Mouse (Mus musculus) megakaryocyte progenitor cell, adult 5-6 weeks (primary cell): ENCODE data around the gene Rbm26. TPM values are rescaled to one million over a fixed set of nuclear protein-coding genes. Genes with fewer than 3 reads are reported as not detected.

ENCODE experiments used
- ATAC-seq: replicated peaks from 2 replicates; pipeline ENCODE4 v1.8.0; 2016; ENCODE audit warnings: mild to moderate bottlenecking, moderate TSS enrichment, inconsistent platforms; ENCODE audit not compliant: poor library complexity
- total RNA-seq, 2 experiments: library from RNA; stranded (forward) in 1 of 2; stranded (reverse) in 1 of 2; fragments of 157-497, 149-512 nt in 1 of 2; fragments of 200-1000 nt in 1 of 2; gene quantifications; 2 replicates each; pipeline versions ENCODE4 v1.2.3 to v1.2.4; 2015 to 2017

The Rbm26 gene
- total RNA-seq (2015) (69.1 and 80.4 TPM in 2 replicates), total RNA-seq (2017) (52.9 and 70.6 TPM in 2 replicates)

DNA sequence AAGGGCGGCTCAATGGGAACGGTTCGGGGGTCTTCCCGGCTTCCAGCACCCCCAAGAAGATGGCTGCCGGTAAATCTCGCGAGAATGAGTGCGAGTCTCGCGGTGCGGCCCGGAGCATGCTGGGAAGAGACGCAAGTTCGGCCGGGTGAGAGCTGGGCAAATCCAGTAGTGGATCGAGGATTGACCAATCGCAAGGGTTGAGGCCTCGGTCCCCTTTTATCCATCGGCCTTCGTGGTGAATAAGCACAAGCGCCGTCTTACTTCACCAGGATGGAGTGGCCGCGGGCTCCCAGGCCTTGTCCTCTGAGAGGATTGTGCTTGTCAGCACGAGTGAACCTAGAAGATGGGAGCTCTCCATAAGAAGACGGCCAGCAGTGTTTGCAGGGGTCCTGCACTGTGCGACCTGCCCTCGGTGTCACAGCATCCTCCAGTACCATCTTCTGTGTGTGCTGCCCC lies at the start of gene Rbm26:
TSS of gene Rbm26 (minus strand) at position 90 of the 456 bp plus-strand sequence.
- ATAC-seq = peak; percentile 89

DNA sequence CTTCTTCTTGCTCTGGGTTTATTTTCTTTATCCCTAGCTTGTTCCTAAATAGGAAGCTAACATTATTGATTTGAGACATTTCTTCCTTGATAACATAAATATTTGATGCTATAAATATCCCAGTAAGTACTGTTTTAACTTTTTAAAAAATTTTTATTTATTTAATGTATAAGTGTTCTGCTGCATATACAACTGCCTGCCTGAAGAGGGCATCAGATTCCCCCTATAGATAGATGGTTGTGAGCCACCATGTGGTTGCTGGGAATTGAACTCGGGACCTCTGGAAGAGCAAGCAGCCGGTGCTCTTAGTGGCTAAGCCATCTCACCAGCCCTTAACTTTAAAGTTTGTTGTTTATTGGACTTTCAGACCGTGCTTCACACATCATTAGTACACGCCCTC lies 48.7 kb upstream of the Rbm26 start:
- no peak for ATAC-seq

GRCm38 (mm10) chr14:105222240-105222639 lies 45.1 kb upstream of the Rbm26 start:
- no peak for ATAC-seq

DNA sequence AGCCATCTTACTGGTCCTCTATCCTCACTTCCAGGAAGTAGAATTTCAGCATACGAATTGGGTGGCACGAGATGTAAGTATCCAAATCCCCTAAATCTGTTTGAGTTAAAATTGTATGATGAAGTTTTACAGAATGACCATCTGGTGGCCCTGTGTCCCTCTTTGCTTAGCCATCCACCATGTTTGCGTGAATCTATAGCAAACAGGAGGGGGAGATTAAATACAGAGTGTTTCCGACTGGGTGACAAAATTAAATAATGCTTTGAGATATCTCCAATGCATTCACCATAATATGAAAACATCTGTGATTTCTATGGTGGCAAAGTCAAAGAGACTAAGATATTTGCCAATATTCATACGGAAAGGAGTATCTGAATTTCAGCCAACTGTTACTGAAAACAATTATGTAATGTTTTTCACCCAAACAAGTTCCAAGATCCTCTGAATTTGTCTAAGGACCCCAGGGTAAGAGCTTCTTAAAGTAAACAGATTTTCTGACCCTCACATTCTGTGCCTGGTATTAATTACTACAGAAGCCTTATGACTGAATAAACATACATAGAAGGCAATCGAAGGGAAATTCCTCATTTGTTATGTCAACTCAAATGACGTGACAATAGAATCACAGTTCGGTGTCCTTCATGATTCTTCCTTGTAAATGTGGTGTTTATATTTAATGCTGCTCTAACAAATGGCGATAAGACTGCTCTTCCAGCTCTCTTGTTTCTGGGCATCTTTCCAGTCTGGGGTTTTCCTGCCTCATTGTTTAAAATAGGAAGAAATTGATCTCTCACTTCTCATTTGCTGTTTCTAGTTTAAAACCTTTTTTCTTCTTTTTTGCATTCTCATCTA lies 42.6 kb upstream of the Rbm26 start:
- ATAC-seq = no peak

- peak; percentile 100 for ATAC-seq
These were observed 21.3 kb upstream of the Rbm26 start for GRCm38 (mm10) chr14:105198401-105198800.

DNA sequence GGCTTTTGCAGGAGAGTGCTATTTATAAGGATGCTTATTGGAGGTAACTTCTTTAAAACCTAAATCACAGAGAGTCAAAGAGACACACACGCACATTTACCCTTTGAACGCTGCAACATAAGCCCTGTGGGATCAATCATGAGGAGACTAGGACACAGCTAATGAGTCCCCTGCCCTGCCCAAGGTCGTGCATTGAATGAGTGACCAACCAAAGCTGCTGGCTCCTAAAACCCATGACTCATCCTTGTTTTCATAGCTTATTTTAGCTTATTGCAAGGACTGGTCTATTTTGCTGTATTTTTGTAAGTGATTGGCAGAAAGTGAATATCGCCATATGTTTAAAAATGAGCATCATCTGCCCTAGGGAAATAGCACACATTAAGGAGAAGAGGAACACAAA lies 17.6 kb upstream of the Rbm26 start:
- ATAC-seq = no peak

- ATAC-seq = peak; percentile 55
These were observed 7.7 kb upstream of the Rbm26 start for GRCm38 (mm10) chr14:105184866-105185265.

DNA sequence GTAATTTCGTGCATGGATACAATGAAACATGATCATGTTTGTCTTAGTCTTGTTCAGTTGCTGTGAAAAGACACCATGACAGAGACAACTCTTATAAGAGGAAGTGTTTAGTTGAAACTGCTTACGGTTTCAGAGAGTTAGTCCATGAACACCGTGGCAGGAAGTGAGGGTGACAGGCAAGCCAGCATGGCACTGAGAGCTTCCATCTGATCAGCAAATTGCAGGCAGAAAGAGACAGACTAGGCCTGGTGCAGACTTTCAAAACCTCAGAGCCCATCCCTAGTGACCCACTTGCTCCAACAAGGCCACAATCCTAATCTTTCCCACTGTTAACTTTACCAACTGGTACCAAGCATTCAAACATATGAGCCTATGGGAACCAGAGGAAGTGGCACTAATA lies 5.7 kb upstream of the Rbm26 start:
- peak; percentile 77 for ATAC-seq

- no peak for ATAC-seq
These were observed 2.6 kb upstream of the Rbm26 start for GRCm38 (mm10) chr14:105179733-105180132.

GRCm38 (mm10) chr14:105178996-105179395 lies 1.9 kb upstream of the Rbm26 start:
- no peak for ATAC-seq

DNA sequence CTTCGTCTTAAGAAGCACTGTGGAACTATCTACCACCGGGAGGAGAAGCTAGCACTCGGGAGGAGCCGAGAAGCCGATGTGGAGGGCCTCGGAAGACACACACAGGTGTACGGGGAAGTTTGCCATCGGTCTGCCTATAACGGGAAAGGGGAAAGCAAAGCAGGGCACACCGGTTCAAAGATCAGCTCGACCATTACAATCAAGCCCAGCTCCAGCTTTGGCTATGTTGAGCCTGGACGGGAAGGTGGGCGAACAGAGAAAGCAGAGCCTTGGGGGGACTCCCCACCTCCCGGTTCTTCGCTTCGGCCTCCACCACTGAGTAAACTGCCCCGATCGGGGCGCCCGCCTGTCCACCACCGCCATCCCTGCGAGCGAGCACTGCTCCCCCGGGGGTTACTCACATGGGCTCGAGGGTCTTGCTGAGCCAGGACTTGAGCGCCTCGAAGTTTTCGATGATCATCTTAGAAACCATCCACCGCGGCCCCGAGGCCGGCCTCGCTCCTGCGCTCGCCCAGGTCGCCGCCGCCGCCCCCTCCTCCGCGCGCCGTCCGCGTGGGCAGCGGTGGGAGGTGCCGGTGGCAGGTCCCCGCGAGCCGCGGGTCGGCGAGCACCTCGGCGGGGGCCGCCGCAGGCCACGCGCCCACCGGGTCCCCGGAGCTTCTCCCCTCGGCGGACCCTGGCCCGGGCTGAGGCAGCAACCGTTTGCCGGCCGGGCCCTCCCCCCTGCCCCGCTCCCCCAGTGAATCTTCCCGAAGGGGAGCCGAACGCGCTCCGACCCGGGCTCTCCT lies 552 bp downstream of the Rbm26 start:
- ATAC-seq = peak; percentile 21

DNA sequence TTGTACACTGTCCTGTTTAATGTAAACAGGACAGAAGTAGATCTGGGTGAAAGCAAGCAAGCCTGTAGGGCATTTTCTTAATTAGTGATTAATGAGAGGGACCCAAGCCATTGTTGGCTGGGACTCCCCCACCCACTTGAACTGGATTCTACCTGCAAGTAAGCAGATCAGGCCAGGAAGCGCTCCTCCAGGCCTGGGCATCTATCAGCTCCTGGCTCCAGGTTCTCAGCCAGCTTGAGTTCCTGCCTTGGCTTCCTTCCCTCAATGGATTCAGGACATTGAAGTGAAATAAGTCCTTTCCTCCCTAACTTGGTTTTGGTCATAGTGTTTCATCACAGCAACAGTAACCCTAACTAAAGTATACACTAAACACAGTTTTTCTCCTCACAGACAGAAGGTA lies 9.9 kb downstream of the Rbm26 start:
- ATAC-seq = no peak

GRCm38 (mm10) chr14:105164793-105165192 lies 12.3 kb downstream of the Rbm26 start:
- peak; percentile 95 for ATAC-seq

DNA sequence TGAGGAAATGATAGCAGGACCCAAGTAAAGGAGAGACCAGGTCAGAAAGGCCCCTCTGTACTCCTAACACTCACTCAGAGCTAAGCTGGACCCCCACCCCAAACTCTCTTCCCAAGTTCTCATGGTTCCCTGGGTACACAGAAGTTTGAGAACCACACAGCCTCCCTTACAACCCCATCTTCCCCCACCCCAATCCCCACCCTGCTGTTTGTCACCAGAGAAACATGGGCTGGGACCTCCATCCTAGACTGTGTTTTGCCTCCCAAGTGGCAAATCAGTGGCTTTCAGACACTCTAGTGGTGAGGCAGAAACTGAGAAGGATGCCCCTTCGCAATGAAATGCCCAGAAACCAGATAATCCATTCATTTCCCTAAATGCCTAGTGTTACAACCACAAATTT lies 15.8 kb downstream of the Rbm26 start:
- ATAC-seq = no peak

DNA sequence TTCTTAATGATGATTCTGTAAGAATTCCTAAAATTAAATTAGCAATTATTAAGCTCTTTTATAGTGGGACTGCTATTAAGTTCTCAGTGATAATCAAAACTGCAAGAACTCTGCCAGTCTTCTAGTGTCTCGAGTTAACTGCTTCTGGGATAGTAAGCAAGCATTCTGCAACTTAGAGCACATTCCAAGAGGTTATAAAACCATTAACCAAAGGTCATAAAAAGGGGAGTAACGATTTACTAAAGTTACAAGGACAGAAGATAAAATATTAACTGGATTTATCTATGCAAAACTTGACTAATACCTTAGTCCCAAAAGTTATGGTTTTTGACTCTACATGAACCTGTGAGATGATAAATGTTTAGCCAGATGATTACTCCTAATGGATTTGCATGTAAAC lies 18.6 kb downstream of the Rbm26 start:
- ATAC-seq = no peak

GRCm38 (mm10) chr14:105134076-105134475 lies 43.1 kb downstream of the Rbm26 start:
- no peak for ATAC-seq

DNA sequence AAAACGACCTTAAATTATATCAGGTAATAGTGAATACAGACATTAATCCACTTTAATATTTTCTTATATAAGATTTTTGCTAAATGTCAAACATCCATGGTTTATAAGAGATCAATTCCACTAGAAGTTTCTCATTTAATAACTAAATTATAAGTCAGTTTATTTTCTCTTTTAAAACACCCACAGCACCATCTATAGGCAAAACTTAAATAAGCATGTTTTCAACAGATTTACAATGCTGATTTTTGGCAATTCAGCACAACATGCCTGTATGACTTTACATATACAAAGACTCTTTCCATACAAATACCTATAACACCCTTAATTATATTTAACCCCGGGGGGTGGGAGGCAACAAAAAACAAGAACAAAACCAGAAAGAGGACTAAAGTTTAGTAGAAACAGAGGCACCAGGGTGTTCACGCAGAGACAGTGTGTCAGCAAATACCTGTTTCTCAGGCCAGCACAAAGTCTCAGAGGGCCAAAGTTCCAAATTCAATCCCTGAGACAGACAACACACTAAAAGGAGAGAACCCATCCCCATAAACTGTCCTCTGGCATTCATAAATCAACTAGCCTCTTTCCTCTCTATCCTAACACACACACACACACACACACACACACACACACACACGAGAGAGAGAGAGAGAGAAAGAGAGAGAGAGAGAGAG lies 49.3 kb downstream of the Rbm26 start:
- no peak for ATAC-seq

GRCm38 (mm10) chr14:105124513-105124912 lies 52.6 kb downstream of the Rbm26 start:
- ATAC-seq = no peak

- no peak for ATAC-seq
These were observed 61.7 kb downstream of the Rbm26 start for GRCm38 (mm10) chr14:105115402-105115801.

GRCm38 (mm10) chr14:105106252-105106651 lies 70.9 kb downstream of the Rbm26 start:
- no peak for ATAC-seq

- no peak for ATAC-seq
These were observed 78.3 kb downstream of the Rbm26 start for GRCm38 (mm10) chr14:105098861-105099260.
